Mouse (Mus musculus): Measurements from ENCODE around the gene Irf8.

The Irf8 gene

DNA sequence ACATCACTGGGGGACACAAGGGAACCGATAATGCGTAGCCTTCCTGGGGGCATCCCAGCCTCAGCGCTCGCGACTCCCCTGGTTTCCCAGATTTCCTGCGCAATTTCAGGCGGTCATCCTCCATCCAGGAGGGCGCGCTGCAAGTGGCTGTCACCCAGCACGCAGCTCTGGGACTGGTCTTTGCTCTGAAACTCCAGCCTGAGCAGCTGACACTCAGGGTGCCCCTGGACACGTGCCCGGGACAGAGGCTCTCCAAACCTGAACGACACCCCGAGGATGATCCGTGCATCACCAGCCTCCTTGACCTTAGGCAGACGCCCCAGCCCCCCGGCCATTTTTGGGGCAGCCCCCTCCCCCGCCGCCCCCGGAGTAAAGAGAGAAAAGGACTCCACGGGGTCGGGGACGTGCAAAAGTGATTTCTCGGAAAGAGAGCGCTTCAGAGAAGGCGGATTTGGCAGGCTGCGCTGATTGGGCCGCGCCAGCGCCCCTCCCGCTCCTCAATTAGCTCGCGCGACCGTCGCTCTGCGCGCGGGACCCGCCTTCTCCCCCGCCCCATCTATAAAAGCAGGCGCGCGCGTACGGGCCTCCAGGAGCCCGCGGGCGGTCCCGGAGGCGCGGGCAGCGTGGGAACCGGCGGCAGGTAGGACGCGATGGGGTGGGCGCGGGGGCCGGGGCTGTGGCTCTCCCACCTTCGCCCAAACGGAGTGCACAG, at the start of gene Irf8:
Gene Irf8, plus strand, starts transcription at position 589 of the 712 bp plus-strand sequence.
- DNase-seq = peak; percentile 87 to 88

DNA sequence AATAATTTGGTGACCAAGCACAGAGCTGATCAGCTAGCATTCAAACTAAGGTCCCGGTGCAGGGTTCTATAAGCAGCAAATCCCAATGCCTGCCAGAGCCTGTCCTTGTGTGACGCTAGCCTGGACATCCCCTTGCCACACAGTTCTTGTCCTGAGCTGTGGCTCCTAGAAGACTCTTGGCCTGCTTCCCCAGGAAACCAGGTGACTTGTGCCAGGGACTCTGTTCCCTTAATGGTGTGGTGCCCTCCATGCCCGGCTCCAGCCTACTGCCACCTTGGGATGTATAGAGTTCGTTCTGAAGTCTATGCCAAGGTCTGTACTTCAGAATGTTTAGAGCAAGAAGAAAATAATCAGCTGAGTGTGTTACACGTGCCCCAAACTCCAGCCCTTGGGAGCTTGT, 49.6 kb upstream of the Irf8 start:
- no peak for DNase-seq

DNA sequence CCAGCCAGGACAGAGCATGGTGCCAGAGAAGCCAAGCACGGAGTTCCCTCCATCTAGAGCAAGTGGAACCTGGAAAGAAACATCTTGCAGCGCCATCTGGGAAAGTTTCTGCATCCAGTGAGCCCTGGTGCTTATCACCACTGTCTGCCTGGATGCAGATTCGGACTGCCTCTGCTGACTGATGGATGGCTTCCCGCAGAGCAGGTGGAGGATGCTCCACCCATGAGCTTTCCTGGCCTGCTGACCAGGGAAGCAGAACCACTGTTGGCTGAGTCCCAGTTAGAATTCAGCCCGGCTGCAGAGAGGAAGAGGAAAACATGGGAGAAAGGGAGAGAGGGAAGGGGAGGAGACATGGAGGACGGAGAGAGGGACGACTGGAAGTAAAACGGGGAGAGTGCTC, 48.4 kb upstream of the Irf8 start:
- no peak for DNase-seq

DNA sequence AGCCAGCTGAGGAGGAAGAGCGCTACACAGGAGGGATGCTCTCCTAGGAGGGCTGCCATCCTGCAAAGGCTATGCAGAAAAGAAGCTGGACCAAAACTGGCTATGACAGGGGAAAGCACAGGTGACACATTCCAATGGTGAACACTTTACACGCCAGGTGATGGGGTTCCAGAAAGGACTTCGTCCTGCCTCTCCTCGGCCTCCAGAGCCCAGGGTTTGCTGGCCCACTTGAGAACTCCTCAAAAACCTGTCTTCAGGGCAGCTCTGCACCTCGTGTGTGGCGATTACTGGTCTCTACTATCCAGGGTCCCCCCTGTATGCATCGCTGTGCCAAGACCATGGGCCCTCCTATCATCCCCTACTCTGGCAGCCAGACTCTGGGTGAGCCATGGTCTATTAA, 47.6 kb upstream of the Irf8 start:
- DNase-seq = no peak

DNA sequence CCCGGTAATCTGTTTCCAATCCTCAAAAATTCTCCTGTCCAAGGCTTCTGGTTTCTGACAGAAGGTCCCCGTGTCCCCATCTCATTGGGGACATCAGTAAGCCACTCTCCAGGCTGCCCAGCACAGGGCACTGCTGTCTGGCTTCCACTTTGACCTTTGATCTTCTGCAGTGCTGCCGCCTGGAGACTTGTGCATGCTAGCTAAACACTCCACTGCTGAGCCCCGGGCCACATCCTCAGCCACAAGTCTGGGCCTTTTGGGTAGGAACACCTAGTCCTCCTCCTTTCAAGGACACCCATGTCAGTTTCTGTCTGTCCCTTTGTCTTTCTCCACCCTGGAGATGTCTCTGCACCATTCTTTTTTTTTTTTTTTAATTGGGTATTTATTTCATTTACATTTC, 43.2 kb upstream of the Irf8 start:
- no peak for DNase-seq

DNA sequence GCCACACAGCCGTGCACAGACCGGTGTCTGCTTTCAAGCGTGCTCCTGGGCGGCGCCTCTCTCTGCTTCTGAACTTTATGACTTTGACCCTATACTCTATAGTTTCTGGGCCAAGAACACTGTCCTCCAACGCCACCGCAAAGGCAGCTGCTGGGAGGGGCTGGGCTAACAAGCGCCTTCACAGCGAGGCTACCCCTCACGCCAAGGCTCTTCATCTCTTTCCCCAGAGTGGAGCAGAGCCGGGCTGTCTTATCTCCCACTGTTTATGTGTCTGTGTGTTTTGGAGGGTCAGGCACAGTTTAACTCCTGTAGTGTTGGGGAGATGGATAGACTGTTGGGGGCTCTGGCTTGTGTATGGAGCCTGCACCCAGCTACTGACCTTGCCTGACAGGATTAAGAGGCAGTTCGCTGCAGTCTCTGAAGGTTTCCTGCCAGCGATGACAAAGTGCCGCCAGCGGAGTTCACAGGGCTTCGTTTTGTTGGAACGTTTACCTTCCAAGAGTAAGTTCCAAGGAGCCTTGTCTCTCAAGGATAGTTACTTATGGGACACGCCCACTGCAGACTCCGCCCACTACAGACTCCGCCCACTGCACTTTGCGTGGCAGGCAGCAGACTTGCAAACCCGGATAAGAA, 42.2 kb upstream of the Irf8 start:
- peak in 1 of 2 experiments; percentile 40 for DNase-seq

DNA sequence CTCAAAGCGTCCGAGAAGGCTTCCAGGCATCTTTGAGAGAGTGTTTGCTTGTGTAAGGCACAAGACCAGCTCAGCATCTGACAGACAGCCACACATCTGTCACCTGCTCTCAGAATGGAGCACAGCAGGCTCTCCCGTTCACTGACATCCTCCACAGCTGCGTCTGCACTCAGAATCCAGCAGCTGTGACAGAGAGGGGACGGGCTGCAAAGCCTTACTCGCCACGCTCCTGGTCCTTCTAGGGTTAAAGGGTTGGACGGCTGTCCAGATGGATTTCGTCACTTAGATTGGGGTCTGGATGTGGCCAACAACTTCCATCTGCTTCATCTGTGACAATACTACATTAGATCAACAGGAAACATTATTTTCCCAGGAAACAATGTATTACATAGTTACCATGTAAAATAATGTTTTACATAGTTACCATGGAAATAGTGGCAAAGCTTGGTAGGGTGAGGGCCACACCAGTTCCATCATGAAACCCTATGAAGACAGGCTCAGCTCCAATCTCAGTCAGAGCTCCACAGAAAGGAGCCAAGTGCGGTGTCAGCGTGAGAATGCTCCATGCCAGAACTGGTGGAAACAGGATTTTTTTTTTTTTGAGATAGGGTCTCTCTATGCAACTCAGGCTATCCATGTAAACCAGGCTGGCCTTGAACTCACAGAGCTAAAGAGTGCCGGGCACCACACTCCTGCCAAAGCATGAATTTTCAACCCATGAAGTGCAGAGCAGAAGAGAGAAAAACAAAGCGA, 39.6 kb upstream of the Irf8 start:
- DNase-seq = no peak

DNA sequence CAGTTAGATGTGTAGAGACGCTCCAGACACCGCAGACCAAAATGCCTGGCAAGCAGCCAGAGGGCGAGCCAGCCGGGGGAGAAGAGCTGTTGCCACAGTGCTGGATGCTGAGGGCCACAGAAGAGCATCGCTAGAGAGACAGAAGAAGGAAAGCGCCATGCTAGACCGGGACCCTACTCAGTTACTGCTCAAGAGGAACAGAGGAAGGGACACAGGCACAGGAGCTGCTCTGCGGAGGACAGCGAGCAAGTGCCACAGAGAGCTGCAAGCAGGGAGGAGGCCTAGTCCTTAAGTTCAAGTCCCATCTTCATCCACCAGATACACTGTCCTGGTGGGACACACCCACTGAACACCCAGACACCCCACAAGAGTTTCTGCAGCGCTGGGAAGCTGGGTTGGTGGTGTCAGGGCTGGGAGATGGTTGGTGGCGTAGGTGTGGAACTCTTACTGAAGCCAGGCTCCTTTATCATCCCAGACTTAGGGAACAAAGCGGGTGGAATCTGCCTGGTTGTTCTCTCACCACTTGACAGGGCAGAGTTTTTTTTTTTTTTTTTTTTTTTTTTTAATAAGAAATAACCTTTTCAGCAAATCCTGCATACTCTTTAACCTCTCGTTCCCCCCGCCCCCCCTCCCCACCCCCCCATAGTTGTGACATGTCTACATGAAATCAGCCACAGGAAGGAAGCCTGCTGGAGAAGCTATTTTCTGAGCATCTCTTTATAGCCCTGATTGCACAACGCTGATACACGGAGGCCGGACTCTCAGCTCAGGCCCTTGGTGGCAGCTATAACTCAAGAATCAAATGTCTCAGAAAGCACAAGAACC, 38.8 kb upstream of the Irf8 start:
- peak; percentile 48 to 50 for DNase-seq

DNA sequence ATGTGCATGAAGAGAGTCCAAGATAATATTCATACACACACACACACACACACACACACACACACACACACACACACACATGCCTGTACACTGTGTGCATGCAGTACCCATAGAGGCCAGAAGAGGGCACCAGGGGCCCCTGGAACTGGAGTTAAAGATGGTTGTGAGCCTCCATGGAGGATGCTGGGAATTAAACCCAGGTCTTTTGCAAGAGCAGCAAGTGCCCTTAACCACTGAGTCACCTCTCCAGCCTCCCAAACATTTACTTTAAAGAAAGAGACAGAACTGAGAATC, 38.2 kb upstream of the Irf8 start:
- DNase-seq = no peak

DNA sequence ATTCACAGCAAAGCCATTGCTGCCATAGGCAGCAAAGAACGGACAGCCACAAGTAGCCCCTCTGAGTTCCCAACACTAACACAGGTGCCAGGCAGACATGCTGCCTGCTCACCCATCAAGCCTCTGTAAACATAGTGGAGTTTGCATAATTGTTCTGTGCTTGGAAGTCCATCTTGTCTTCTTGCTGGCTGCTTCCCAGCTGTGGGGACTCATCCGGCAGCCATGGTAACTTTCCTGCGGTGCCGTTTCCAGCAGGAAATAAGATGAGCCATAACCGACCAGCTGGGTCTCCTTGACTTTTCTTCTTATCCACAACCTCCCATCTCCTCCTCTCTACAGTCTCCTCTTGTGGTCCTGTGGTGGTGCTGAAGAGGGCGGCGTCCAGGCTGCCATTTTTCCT, 37.7 kb upstream of the Irf8 start:
- no peak for DNase-seq

DNA sequence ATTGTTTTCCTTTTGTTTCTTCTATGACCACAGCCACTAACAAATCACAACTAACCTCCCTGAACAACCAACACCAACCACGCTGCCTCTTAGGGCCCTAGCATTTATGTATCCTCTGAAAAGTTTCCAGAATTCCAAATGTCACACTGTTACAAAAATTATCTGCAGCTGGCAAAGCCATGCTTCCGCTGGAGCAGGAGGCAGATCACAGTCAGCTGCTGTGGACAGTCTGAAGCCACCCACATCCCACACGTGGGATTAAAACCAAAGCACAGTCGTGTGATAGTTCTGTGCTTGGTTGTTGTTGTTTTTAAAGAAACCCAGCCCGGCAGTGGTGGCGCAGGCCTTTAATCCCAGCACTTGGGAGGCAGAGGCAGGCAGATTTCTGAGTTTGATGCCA, 37.1 kb upstream of the Irf8 start:
- DNase-seq = no peak

DNA sequence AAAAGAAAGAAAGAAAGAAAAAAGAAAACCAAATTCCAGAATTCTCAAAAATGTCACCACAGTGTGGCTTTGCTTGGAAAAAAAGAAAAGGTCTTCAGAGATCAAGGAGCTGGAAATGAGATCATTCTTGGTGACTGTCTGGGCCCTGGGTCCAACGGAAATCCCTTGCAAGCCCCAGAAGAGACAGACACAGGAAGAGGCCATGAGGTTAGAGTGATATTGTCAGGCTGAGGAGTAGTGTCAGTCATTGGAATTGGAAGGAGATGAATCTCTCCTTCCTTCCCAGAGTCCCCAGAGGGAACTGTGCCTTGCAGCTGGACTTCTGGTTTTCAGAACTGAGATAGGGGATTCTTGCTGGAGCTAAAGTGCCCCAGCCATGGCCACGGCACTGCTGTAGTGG, 36.6 kb upstream of the Irf8 start:
- no peak for DNase-seq

DNA sequence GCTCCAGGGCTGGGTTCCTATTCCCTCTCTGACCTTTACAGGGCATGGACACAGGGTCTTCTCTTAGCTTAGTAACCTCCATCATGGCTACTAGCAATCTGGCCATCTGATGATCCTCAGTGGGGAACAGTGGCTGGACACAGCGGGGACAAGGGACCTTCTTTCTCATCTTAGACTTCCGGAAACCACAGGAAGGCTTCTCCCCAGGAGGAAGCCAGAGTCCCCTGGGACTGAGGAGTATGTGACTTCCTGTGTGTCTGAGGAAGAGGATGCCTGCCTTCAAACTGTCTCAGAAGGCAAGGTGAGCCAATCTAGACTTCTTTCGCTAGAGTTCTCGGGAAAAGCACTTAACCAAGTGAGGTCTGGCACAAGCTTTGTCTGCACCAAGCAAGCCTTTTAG, 36.1 kb upstream of the Irf8 start:
- DNase-seq = no peak

DNA sequence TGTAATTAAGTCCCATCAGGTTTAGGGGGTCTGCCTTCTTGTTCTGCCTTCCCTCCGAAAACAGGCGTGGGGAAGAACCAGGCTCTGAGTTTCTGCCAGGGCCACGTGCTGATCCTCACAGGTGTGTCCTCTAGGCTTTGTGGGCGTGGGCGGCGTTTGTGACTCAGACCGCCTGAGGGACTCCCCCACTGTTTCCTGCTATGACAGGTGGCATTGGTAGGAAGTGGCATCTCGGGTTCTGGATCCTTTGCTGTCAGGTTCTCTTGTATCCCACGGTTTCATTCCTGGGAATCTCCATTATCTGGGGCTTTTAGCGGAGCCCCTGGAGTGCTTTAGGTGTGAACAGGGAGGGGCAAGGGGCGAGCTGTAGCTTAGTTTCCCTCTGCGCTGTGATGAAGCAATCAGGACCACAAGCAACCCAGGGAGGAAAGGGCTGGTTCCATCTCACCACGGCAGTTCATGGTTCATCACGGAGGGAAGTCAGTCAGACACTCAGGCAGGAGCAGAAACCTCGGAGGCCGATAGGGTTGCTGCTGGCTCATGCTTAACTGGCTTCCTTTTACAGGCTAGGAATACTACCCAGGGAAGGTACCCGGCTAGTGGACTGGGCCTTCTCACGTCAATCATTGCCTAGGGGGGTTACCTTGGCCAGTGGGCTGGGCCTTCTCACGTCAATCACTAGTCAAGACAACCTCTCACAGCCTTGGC, 34.2 kb upstream of the Irf8 start:
- DNase-seq = peak in 1 of 2 experiments; percentile 45

DNA sequence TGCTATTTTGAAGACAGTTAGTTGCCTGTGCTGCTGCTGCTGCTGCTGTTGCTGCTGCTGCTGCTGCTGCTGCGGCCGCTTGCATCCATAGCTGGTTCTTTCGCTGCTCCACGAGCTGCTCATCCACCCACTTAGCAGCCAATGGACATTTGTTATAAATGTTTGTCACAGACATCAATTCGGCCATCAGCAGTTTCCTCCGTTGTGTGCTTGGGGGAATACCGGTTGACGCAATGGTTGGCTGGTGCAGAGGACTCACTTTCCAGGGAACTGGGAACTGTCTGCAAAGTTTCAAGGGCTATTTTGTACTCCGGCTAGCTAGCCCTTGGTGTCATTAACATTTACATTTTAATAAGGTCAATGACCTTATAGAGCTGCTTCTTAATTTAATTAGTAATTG, 32.0 kb upstream of the Irf8 start:
- no peak for DNase-seq

DNA sequence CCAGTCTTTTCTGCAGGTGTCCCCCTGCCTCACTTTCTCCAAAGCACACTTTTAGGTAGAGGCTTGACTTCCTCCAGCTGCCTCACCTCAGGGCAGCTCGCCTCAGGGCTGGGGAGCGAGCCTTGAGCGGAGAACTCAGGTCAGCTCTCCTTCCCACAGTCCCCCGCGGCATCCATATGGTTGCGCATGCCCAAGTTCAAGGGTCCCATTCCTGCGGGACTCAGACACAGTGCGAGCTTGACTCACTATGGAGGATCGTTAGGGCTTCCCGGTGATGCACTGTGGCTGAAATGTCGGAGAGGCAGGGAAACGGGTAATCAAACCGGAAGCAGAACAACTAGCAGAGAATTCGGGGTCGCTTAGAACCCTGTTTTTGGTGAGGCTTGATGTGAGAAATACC, 31.0 kb upstream of the Irf8 start:
- DNase-seq = no peak

DNA sequence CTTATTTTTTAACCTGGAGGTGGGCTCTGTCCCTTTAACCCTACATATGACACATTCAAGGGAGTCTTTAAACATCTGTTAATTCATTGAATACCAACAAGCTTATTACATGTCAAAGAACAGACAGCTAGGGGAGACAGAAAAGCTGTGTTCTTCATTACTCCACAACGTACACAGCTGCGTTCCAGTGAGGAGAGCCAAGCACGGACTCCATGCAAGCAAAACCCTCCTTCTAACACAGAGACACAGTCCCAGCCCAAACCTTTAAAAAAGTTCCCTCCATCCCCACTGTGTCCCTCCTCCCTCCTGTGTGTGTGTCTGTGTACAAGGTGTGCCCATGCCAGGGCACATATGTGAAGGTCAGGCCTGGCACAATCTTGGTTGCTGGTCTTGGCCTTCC, 30.0 kb upstream of the Irf8 start:
- no peak for DNase-seq

DNA sequence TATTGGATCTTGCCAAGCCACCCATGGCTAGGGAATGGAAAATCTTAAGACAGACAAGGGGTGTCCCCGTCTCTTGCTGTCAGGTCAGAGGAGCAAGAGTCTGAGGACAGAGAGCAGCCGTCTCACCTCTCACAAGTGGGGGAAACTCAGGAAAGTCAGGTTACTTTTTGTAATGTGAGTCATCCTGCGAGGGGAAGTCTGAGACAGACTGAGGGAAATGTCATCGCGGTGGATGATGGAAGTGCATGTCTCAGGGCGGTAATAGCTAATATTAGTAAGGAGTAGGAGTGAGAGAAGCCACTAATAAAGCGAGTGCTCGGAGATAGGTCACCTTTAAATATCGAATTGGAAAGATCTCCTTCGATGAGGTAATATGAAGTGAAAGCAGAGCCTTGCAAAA, 27.0 kb upstream of the Irf8 start:
- no peak for DNase-seq

DNA sequence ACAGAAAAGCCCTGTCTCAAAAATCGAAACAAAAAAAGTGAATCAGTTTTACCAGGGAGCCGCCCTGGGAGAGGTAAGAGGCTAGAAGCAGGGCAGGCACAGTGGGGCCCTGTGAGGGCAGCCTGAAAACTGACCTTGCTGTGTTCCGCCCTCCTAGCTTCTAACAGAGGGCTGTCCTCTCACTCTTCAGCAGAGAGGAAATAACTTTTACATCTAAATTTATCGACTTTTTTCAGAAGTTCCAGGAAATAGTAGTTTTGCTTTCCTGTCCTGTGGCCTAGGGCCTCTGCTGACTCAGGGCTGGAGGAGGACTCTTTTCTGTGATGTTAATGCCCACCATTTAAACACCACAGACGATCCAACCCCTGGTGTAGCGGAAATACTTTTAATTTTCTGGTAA, 21.0 kb upstream of the Irf8 start:
- no peak for DNase-seq

DNA sequence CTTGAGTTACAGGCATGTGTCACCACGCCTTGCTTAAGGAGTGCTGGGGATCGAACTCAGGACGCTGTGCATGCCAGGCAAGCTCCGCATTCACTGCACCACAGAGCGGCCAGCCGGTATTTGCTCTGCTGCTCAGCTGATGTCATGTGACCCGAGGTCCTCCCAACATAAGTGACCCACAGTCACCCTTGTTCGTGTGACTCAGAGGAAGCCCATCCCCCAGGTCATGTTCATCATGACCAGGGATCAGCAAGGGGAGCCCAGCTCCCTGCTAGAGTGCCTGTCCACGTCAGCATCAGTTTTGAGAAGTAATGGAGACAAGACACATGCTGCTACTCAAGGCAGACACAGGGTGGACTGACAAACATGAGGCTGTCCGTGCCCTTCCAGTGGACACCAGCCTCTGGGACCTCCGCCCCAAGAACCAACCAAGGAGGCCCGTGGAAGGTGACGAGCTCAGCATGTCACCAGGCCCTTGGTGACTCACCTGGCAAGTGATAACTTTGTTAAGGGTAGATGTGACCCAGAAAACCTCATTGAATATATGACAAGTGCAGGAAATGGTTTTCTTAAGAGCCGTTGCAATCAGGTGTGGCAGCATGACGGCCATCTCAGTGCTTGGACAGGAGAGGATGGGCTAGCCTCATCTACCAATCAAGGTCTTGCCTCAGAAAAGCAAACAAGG, 20.0 kb upstream of the Irf8 start:
- DNase-seq = no peak

DNA sequence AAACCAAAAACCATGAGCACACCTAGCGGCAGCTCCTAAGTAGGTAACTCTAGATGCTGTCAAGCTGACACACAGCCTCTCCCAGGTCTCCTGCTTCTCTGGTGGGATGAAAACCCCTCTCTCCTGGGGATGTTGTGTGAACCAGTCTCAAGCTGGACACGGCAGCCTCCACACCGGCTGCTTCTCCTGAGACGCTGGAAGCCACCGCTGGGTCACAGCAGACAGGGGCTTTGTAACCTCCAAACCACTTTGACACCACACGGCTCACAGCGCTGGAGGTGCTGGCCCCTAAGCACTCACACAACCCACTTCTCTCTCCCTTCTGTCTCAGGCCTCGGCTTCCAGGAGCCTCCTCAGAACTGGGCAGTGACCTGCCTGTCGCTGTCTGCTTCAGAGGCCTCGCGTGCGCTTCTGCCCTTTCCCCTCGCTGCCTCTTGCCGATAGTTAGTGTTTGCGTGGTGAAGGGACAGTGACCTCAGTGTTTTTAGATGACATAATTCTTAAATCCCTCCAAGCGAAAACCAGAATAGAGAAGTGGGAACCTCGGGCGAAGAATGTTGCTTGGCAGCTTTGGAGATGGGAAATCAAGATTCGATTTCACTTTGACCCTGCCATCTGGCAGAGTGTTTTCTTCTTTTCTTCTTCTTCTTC, 16.4 kb upstream of the Irf8 start:
- DNase-seq = no peak

DNA sequence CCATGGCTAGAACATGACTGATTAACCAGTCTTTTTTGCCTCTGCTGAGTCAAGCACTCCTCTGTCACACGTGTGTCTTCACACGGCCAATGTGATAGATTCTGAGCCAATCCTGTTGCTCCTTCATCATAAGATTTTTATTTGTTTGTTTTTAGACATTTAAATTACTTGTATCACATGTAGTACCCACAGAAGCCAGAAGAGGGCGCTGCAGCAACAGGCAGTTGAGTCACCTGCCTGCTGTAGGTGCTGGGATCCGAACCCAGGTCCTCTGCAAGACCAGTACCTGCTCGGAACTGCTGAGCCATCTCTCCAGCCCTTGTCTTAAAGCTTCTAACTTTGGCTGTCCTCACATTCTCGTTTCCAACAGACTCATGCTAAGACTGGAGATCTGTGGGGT, 13.1 kb upstream of the Irf8 start:
- no peak for DNase-seq
